Mouse (Mus musculus) MEL (cell line): ENCODE results near the gene Osbpl9. TPM values are rescaled to one million over a fixed set of nuclear protein-coding genes. Genes with fewer than 3 reads are reported as not detected.

Experiments used
- DNase-seq: peaks from one replicate; pipeline ENCODE4 v3.0.0; 2011; ENCODE audit warnings: low read depth, low spot score
- H3K27ac ChIP-seq: 2 replicates; pipeline ENCODE4 v1.5.1; 2012; ENCODE audit warnings: low read depth, mild to moderate bottlenecking, control low read depth, low read length, moderate library complexity; ENCODE audit not compliant: control insufficient read depth
- H3K27me3 ChIP-seq, 2 experiments: fragments of 150-350 bp in 1 of 2; sonication (generic) in 1 of 2; 2 replicates each; pipeline ENCODE4 v1.6.1; 2012; ENCODE audit warnings: low read length in 2 of 2, mild to moderate bottlenecking in 2 of 2, improper control_type of control experiment in 1 of 2, moderate library complexity in 1 of 2; ENCODE audit not compliant: insufficient read depth in 2 of 2, control insufficient read depth in 1 of 2
- H3K36me3 ChIP-seq, 2 experiments: 2 replicates each; pipeline ENCODE4 v1.6.1; 2012 to 2014; ENCODE audit warnings: low read length in 2 of 2, improper control_type of control experiment in 1 of 2, inconsistent platforms in 1 of 2, mild to moderate bottlenecking in 1 of 2; ENCODE audit not compliant: insufficient read depth in 2 of 2, control insufficient read depth in 1 of 2
- H3K4me1 ChIP-seq, 2 experiments: fragments of 150-350 bp in 1 of 2; sonication (generic) in 1 of 2; 2 replicates each; pipeline ENCODE4 v1.6.1; 2012; ENCODE audit warnings: low read length in 2 of 2, improper control_type of control experiment in 1 of 2, mild to moderate bottlenecking in 1 of 2; ENCODE audit not compliant: insufficient read depth in 2 of 2, control insufficient read depth in 1 of 2
- H3K4me3 ChIP-seq, 2 experiments: fragments of 150-350 bp in 1 of 2; sonication (generic) in 1 of 2; 2 replicates each; pipeline ENCODE4 v1.5.1; 2012; ENCODE audit warnings: low read depth in 2 of 2, low read length in 2 of 2, mild to moderate bottlenecking in 2 of 2, moderate library complexity in 2 of 2, control low read depth in 1 of 2, improper control_type of control experiment in 1 of 2; ENCODE audit not compliant: control insufficient read depth in 1 of 2, insufficient read depth in 1 of 2
- H3K79me2 ChIP-seq: 2 replicates; pipeline ENCODE4 v1.6.1; 2012; ENCODE audit warnings: mild to moderate bottlenecking, low read length, moderate library complexity; ENCODE audit not compliant: control insufficient read depth, poor library complexity, insufficient read depth
- H3K9ac ChIP-seq: 2 replicates; pipeline ENCODE4 v1.6.1; 2012; ENCODE audit warnings: low read depth, mild to moderate bottlenecking, control low read depth, low read length, moderate library complexity; ENCODE audit not compliant: control insufficient read depth, poor library complexity, severe bottlenecking
- H3K9me3 ChIP-seq: fragments of 150-350 bp; sonication (generic); replicated peaks from 2 replicates; pipeline ENCODE4 v1.6.1; 2012; ENCODE audit warnings: mild to moderate bottlenecking, low read length, improper control_type of control experiment, moderate library complexity; ENCODE audit not compliant: insufficient read depth
- CHD1 ChIP-seq: IDR thresholded peaks from 2 replicates; pipeline ENCODE4 v1.6.1; 2012; ENCODE audit warnings: low read depth, mild to moderate bottlenecking, inconsistent platforms, low read length, improper control_type of control experiment
- CHD2 ChIP-seq: IDR thresholded peaks from 2 replicates; pipeline ENCODE4 v1.6.1; 2011; ENCODE audit warnings: low read length, improper control_type of control experiment
- CTCF ChIP-seq, 3 experiments: IDR thresholded peaks in 2 of 3; conservative IDR thresholded peaks in 1 of 3; 2 replicates each; pipeline ENCODE4 v1.5.1; 2011 to 2012; ENCODE audit warnings: low read length in 3 of 3, low read depth in 2 of 3, mild to moderate bottlenecking in 2 of 3, improper control_type of control experiment in 1 of 3, inconsistent platforms in 1 of 3, mixed read lengths in 1 of 3, moderate library complexity in 1 of 3; ENCODE audit not compliant: control insufficient read depth in 1 of 3, insufficient read depth in 1 of 3, poor library complexity in 1 of 3, severe bottlenecking in 1 of 3
- E2F4 ChIP-seq: IDR thresholded peaks from 2 replicates; pipeline ENCODE4 v1.6.1; 2011; ENCODE audit warnings: low read depth, low read length, improper control_type of control experiment, borderline replicate concordance
- ELF1 ChIP-seq: IDR thresholded peaks from 2 replicates; pipeline ENCODE4 v1.6.1; 2014; ENCODE audit warnings: low read depth, mild to moderate bottlenecking, inconsistent platforms, low read length, improper control_type of control experiment, moderate library complexity
- ETS1 ChIP-seq: IDR thresholded peaks from 2 replicates; pipeline ENCODE4 v1.6.1; 2012; ENCODE audit warnings: low read depth, mild to moderate bottlenecking, inconsistent platforms, low read length, improper control_type of control experiment, moderate library complexity
- GABPA ChIP-seq: IDR thresholded peaks from 2 replicates; pipeline ENCODE4 v1.6.1; 2012; ENCODE audit warnings: low read depth, mild to moderate bottlenecking, inconsistent platforms, low read length, improper control_type of control experiment, moderate library complexity
- JUND ChIP-seq: IDR thresholded peaks from 2 replicates; pipeline ENCODE4 v1.6.1; 2011; ENCODE audit warnings: low read depth, mild to moderate bottlenecking, improper control_type of control experiment, low read length
- KAT2A ChIP-seq: conservative IDR thresholded peaks from 2 replicates; pipeline ENCODE4 v1.6.1; 2012; ENCODE audit warnings: low read depth, low read length, improper control_type of control experiment, inconsistent platforms
- MAX ChIP-seq: IDR thresholded peaks from 2 replicates; pipeline ENCODE4 v1.6.1; 2011; ENCODE audit warnings: low read length, improper control_type of control experiment
- MAZ ChIP-seq: IDR thresholded peaks from 2 replicates; pipeline ENCODE4 v1.6.1; 2012; ENCODE audit warnings: low read depth, mild to moderate bottlenecking, inconsistent platforms, low read length, improper control_type of control experiment
- MYB ChIP-seq: IDR thresholded peaks from 2 replicates; pipeline ENCODE4 v1.6.1; 2011; ENCODE audit warnings: mild to moderate bottlenecking, low read depth, low read length, improper control_type of control experiment
- MYC ChIP-seq: IDR thresholded peaks from 2 replicates; pipeline ENCODE4 v1.6.1; 2011; ENCODE audit warnings: low read depth, mild to moderate bottlenecking, low read length, improper control_type of control experiment, moderate library complexity
- NRF1 ChIP-seq: IDR thresholded peaks from 2 replicates; pipeline ENCODE4 v1.6.1; 2014; ENCODE audit warnings: low read depth, mild to moderate bottlenecking, inconsistent platforms, low read length, improper control_type of control experiment, moderate library complexity; ENCODE audit not compliant: poor library complexity, insufficient read depth, severe bottlenecking
- POLR2A ChIP-seq, 2 experiments: IDR thresholded peaks; 2 replicates each; pipeline ENCODE4 v1.6.1; 2011 to 2012; ENCODE audit warnings: low read length in 2 of 2, mild to moderate bottlenecking in 2 of 2, control low read depth in 1 of 2, improper control_type of control experiment in 1 of 2, low read depth in 1 of 2, moderate library complexity in 1 of 2; ENCODE audit not compliant: control insufficient read depth in 1 of 2, insufficient read depth in 1 of 2, poor library complexity in 1 of 2
- RAD21 ChIP-seq: IDR thresholded peaks from 2 replicates; pipeline ENCODE4 v1.6.1; 2011; ENCODE audit warnings: mild to moderate bottlenecking, low read depth, low read length, improper control_type of control experiment
- SIN3A ChIP-seq: IDR thresholded peaks from 2 replicates; pipeline ENCODE4 v1.6.1; 2012; ENCODE audit warnings: low read length, improper control_type of control experiment, inconsistent platforms
- SMC3 ChIP-seq: IDR thresholded peaks from 2 replicates; pipeline ENCODE4 v1.6.1; 2011; ENCODE audit warnings: low read depth, low read length, improper control_type of control experiment
- TCF12 ChIP-seq: IDR thresholded peaks from 2 replicates; pipeline ENCODE4 v1.6.1; 2014; ENCODE audit warnings: low read depth, mild to moderate bottlenecking, inconsistent platforms, low read length, improper control_type of control experiment, moderate library complexity
- USF1 ChIP-seq: IDR thresholded peaks from 2 replicates; pipeline ENCODE4 v1.6.1; 2014; ENCODE audit warnings: low read depth, mild to moderate bottlenecking, inconsistent platforms, low read length, improper control_type of control experiment, moderate library complexity
- ZC3H11A ChIP-seq: IDR thresholded peaks from 2 replicates; pipeline ENCODE4 v1.6.1; 2012; ENCODE audit warnings: low read depth, mild to moderate bottlenecking, inconsistent platforms, low read length, improper control_type of control experiment
- polyA plus RNA-seq, 2 experiments: library from polyadenylated mRNA; stranded (reverse) in 1 of 2; unstranded in 1 of 2; fragments of >175 nt in 1 of 2; fragments of >200 nt in 1 of 2; gene quantifications; 2 replicates each; pipeline versions ENCODE4 v1.2.1 to v1.2.4; 2012; ENCODE audit warnings: low replicate concordance in 2 of 2, low read depth in 1 of 2; ENCODE audit not compliant: insufficient read length in 2 of 2, insufficient read depth in 1 of 2, missing spikeins in 1 of 2
- total RNA-seq: library from RNA; depleted of rRNA; stranded (reverse); fragments of 300-350 nt; gene quantifications from 2 replicates; pipeline ENCODE4 v1.2.3, GENCODE M21; 2012

Osbpl9 gene
- total and polyA plus RNA-seq, 3 experiments, result 14.9 to 42.6 TPM; not detected in 1

- TF ChIP-seq CHD1 (no peak), KAT2A (no peak), SMC3 (no peak), ELF1 (no peak)
- Histone ChIP-seq H3K27me3 (no peaks in the 10 kb centered on the region), H3K9me3 (no peaks in the 10 kb centered on the region), H3K4me3 (no peak overlapping the region), H3K36me3 (peaks cover 0 to 26% of the 10 kb centered on the region in 2 experiments; a peak in 2 of 4 replicates), H3K27ac (no peak overlapping the region), H3K79me2 (no peaks in the 10 kb centered on the region), H3K4me1 (no peaks in the 10 kb centered on the region; a peak in 1 of 4 replicates), H3K9ac (no peak overlapping the region)
- no peak for DNase-seq
These were observed 159.3 kb downstream of the Osbpl9 start for GRCm38 (mm10) chr4:109042739-109043138.

- no peak overlapping the region for H3K27ac ChIP-seq
- no peak overlapping the region for H3K9ac ChIP-seq
- DNase-seq, result peak; percentile 81
- no peaks in the 10 kb centered on the region for H3K4me1 ChIP-seq
- no peaks in the 10 kb centered on the region for H3K9me3 ChIP-seq
- TF ChIP-seq CTCF (IDR thresholded peaks at IDR 0.05 in 2 of 3, conservative IDR thresholded peaks at IDR 0.05 in 1 of 3; ENCODE audit: control insufficient read depth in 1 of 3, insufficient read depth in 1 of 3, low read depth in 2 of 3, low read length in 3 of 3, poor library complexity in 1 of 3, severe bottlenecking in 1 of 3) (peak; percentile 72 to 83 (median 74)), RAD21 (peak; percentile 36), SMC3 (peak; percentile 70), E2F4 (no peak), ELF1 (no peak), MYC (peak; percentile 63; the same call in 1 of the 2 replicates)
- no peaks in the 10 kb centered on the region for H3K79me2 ChIP-seq
- peaks cover 0 to 14% of the 10 kb centered on the region in 2 experiments; a peak in 2 of 4 replicates for H3K36me3 ChIP-seq
- no peak overlapping the region for H3K4me3 ChIP-seq
- no peaks in the 10 kb centered on the region for H3K27me3 ChIP-seq
These were observed 165.7 kb downstream of the Osbpl9 start for GRCm38 (mm10) chr4:109036327-109036726.

GRCm38 (mm10) chr4:109030266-109030665 is 171.8 kb downstream of the Osbpl9 start:
- H3K27ac ChIP-seq, result no peak overlapping the region
- no peak overlapping the region for H3K4me3 ChIP-seq
- H3K79me2 ChIP-seq, result no peaks in the 10 kb centered on the region
- no peak for DNase-seq
- H3K4me1 ChIP-seq, result no peaks in the 10 kb centered on the region
- TF ChIP-seq JUND (no peak), MAX (no peak), POLR2A (IDR thresholded peaks at IDR 0.05; ENCODE audit: control insufficient read depth in 1 of 2, insufficient read depth in 1 of 2, low read depth in 1 of 2, low read length in 2 of 2, poor library complexity in 1 of 2) (no peak), GABPA (no peak), MYC (no peak), MYB (no peak), NRF1 (no peak), TCF12 (no peak), ZC3H11A (no peak), CHD2 (no peak), SMC3 (no peak), MAZ (no peak), RAD21 (no peak), USF1 (no peak), SIN3A (no peak), ETS1 (no peak)
- H3K9ac ChIP-seq, result no peak overlapping the region
- peaks cover 0 to 21% of the 10 kb centered on the region in 2 experiments; a peak in 2 of 4 replicates for H3K36me3 ChIP-seq
- H3K27me3 ChIP-seq, result no peaks in the 10 kb centered on the region
- no peaks in the 10 kb centered on the region for H3K9me3 ChIP-seq
